Mouse (Mus musculus) hematopoietic stem cell, adult 5-6 weeks (primary cell): Measurements from ENCODE around the gene Maml1. TPM values are rescaled to one million over a fixed set of nuclear protein-coding genes. Genes with fewer than 3 reads are reported as not detected.

Source experiments
- ATAC-seq, 2 experiments: fragments of 125-278 bp in 1 of 2; replicated peaks in 1 of 2; 2 replicates each; pipeline ENCODE4 v1.8.0; 2016 to 2017; ENCODE audit warnings: inconsistent platforms in 2 of 2, mild to moderate bottlenecking in 2 of 2, moderate number of reproducible peaks in 2 of 2, low read depth in 1 of 2, moderate TSS enrichment in 1 of 2; ENCODE audit not compliant: low FRiP score in 2 of 2, poor library complexity in 2 of 2, severe bottlenecking in 2 of 2, insufficient read depth in 1 of 2, low TSS enrichment in 1 of 2
- total RNA-seq: library from RNA; stranded (forward); fragments of 172-1452, 232-1000 nt; gene quantifications from 2 replicates; pipeline ENCODE4 v1.2.3, GENCODE M21; 2017

Maml1 gene
- total RNA-seq, 1 experiment from 2014 or later, result 4.5 TPM

DNA sequence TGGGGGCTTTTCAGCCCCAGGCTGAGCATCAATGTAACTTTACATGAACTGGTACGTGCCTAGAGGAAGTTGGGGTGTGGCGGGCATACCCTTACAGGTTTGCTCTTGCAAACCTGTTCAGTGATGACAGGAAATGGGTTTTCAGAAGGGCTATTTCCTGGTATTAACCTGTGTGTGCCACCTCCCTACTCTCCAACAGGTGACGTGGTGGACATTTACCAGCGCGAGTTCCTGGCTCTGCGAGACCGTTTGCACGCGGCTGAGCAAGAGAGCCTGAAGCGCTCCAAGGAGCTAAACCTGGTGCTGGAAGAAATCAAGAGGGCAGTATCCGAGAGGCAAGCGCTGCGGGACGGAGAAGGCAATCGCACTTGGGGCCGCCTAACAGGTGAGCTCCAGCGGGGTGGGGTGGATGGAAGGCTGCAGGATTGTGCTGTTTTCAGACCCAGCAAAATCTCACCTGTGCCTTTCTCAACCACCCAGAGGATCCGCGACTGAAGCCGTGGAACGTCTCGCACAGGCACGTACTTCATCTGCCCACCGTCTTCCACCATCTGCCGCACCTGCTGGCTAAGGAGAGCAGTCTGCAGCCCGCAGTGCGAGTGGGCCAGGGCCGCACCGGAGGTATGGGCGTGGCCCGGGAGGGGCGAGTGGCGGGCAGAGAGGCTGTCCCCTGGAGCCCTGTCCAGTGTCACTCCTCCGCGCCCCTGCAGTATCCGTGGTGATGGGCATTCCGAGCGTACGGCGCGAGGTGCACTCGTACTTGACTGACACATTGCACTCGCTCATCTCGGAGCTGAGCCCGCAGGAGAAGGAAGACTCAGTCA lies 61.4 kb downstream of the Maml1 start:
- ATAC-seq, result no peak

GRCm38 (mm10) chr11:50229252-50229910 lies 62.7 kb downstream of the Maml1 start:
- no peak for ATAC-seq

- ATAC-seq, result no peak
These were observed 63.3 kb downstream of the Maml1 start for GRCm38 (mm10) chr11:50228772-50229171.

GRCm38 (mm10) chr11:50227736-50228135 lies 64.4 kb downstream of the Maml1 start:
- ATAC-seq, result no peak

DNA sequence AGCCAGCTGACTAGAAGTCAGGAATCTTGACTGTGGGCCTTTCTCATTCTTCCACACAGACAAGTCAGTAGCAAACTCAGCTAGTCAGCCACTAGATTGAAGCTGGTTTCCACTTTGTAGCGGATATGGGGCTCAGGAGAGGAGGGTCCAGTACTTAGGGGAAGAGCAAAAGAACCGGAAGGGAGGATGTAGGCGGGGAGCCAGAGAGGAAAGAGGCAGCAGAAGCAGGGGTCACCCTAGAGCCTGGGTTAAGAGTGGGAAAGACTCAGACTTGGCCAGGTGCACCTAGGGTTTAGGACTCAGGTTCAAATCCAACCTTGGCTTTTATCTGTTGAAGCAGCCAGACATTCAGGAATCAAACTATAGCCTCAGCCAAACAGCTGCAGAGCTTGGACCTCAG lies 64.9 kb downstream of the Maml1 start:
- no peak for ATAC-seq

- no peak for ATAC-seq
These were observed 65.7 kb downstream of the Maml1 start for GRCm38 (mm10) chr11:50226406-50226805.

DNA sequence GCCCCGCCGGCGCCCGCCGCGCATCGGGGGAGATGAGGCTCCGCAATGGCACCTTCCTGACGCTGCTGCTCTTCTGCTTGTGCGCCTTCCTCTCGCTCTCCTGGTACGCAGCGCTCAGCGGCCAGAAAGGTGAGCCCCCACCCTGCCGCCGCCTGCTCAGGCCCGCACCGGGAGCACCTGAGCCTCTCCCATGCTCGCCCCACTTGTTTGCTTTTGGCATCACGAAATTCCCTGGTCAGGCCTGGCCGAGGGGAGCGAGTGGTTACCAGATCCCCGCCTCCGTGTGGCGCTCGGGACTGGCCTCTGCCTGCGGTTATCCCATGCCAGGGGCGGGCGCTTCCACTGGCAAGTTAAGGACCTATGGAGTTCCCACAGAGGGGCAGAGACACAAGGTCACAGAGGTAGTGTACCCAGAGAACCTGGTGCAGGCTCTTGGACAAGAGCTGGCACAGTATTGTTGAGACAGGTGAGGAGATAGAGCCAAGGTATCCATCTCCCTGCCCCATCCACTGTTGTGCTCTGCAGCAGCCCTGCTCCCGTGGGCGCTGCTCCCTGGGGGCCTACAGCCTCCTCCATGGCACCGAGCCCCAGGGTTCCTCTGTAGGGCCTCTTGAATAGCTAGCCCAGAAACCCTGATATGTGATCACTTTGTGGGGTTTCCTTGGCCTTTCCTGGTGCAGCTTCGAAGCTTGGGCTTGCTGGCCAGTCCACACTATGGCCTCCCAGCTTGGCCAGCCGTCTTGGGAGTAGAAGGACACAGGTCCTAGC lies 66.3 kb downstream of the Maml1 start:
- no peak for ATAC-seq

DNA sequence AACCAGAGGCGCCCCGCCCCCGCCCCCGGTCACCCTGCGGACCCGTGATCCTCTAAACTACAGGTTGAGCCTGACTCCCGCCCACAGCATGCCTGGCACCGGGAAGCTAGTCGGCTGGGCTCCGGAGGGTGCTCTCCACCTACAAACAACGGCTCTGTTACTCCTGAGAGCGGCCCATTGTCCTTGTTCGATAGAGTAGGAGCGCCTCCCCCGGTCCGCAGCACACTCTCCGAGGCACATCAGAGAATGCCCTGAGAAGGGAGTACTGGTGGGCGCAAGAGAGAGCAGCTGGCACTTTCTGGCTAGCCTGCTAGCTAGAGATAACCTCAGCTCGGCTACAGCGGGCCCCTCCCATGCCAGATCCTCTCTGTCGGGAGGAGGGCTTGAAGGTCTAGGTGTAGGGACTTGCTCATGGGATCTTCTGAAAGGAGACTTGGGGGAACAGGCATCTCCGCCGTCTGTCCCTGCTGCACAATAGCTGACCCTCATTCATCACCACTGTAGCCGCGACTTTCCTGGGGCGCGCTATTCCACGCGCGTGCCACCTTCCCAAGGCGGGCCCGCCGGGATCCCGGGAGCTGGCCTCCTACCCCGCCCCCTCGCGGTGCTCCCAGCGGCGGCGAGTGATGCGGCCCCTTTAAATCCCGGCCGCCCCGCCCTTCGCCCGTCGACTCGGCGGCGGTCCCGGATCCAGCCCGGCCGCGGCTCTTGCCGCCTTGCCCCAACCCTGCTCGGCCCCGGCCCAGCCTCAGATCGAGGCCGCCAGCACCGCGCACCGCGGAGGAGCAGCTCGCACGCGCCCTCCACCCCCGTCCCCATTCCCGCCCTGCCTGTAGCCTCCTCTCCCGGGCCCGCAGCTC lies 67.2 kb downstream of the Maml1 start:
- ATAC-seq, result peak; percentile 54 to 66

DNA sequence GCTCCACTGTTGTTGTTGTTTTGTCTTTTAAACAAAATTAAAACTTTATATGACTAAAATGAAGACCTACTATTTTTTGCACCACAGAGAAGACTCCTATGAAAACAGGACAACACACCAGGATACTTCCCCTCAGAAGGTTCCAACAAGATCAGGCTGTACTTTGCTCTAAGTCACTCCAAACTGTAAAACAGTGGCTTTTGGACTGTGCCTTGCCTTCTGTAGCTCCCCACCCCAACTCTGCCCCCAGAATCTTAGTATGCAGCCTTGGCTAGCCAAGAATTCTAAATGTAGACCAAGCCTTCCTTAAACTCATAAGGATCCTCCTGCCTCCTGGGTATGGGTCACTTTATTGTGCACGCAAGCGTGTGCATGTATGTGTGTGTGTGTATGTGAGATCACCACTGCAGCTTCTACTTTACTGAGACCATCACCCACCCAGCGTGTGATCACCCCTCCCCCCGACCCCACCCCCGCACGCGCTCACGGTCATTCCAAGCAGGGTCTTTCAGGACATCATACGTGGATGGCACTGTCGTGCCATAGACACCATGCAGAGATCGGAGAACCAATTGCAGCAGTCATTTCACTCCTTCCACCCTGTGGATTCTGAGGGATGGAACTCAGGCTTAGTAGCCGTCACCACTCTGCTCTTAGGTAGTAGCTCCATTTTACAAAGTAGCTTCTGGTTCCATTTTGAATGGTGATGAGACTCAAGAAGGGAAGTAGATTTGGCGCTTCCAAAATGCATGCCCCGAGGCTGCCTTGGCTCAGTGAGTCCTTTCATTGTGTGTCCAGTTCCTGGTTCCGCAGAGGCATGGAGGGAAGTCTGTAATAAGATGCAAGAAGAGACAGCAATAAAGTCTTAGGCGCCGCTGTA lies 68.1 kb downstream of the Maml1 start:
- peak in 1 of 2 experiments; percentile 2; a peak in 2 of 4 replicates for ATAC-seq

DNA sequence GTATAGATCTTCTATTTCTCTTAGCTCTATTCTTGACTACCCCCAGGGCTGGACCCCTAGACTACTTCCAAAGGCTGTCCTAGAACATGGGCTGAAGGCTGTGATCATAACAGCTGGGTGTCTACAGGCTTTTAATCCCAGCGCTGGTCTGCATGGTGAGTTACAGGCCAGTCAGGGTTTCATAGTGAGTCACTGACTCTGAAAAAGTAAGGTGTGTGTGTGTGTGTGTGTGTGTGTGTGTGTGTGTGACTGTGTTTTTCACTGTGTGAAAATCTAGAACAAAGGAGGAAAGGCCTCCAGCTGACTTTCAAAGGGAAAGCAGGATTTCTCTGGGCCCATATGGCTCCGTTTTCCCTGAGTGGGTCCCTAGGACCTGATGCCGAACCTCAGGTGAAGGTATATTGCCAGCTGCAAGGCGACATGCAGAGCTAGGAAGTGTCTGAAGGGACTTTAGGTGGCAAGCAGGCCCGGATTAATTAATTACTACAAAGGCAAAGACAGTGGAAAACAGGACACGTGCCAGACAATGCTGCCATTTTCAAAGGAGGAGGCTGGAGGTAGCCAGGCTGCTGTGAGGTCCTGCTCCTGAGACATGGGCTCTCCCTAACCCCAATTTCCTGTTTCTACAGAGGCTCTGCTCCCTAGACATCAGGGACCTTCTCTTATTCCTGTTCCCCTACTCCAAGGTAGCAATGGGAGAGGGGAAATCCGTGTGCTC lies 69.4 kb downstream of the Maml1 start:
- no peak for ATAC-seq

DNA sequence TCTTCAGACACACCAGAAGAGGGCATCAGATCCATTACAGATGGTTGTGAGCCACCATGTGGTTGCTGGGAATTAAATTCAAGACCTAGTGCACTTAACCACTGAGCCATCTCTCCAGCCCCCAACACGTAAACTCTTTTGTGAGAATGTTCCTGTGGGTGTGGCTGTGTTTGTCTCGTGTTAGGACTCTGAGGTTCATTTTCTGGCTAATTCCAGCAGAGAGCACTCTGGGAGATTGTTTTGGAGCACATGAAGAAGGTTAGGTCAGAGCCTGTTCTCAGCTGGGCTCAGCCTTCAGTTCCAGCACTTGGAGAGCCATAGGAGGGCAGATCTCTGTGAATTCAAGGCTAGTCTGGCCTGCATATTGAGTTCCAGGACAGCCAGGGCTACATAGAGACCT lies 72.3 kb downstream of the Maml1 start:
- no peak for ATAC-seq

GRCm38 (mm10) chr11:50217811-50218210 lies 74.3 kb downstream of the Maml1 start:
- no peak for ATAC-seq

- no peak for ATAC-seq
These were observed 75.3 kb downstream of the Maml1 start for GRCm38 (mm10) chr11:50216724-50217366.

DNA sequence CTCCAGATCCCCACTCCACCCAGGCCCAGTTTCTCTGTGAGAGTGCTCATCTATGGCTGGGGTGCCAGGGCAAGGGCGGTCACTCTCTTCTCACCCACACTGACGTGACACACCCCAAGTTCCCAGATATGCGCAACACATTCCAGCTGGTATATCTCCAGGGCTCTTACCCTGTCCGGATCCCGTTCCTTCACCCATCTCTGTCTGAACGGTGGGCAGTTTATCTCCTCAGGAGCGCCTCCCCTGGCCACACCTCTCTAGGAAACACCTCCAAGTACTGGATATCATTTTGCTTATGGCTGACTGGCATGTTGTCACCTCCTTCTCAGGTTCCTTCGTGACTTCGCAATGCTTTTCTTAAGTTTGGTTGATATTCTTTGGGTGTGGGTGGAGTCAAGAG lies 76.5 kb downstream of the Maml1 start:
- no peak for ATAC-seq

- ATAC-seq, result no peak
These were observed 77.5 kb downstream of the Maml1 start for GRCm38 (mm10) chr11:50214631-50215030.
